Mouse (Mus musculus): ENCODE measurements around the gene Rps6ka5.

The Rps6ka5 gene

DNA sequence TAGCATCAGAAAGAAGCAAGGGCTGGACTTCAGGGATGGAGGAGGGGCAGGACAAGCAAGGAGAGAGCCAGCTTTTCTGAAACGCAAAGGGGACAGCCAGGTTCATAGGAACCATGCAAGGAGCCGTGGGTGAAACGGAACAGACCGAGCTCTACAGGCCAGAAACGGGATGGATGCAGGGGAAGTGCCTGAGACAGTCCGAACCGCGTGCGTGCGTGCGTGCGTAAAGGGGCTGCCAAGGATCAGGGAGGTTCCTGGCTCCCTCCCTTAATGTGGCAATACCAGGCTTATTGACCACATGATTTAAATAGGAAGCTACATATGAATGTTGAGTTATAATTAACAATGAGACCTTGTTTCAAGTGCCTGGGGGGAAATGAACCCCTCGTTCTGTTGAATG, 227.3 kb downstream of the Rps6ka5 start:
- DNase-seq (ENCODE audit: low spot score in 2 of 2) = no peak
